Mouse (Mus musculus) MEL (cell line): ENCODE measurements around the gene Prss21. TPM values are rescaled to one million over a fixed set of nuclear protein-coding genes. Genes with fewer than 3 reads are reported as not detected.

Experiments
- DNase-seq: peaks from one replicate; pipeline ENCODE4 v3.0.0; 2011; ENCODE audit warnings: low read depth, low spot score
- H3K27ac ChIP-seq: 2 replicates; pipeline ENCODE4 v1.5.1; 2012; ENCODE audit warnings: low read depth, mild to moderate bottlenecking, control low read depth, low read length, moderate library complexity; ENCODE audit not compliant: control insufficient read depth
- H3K27me3 ChIP-seq, 2 experiments: fragments of 150-350 bp in 1 of 2; sonication (generic) in 1 of 2; 2 replicates each; pipeline ENCODE4 v1.6.1; 2012; ENCODE audit warnings: low read length in 2 of 2, mild to moderate bottlenecking in 2 of 2, improper control_type of control experiment in 1 of 2, moderate library complexity in 1 of 2; ENCODE audit not compliant: insufficient read depth in 2 of 2, control insufficient read depth in 1 of 2
- H3K36me3 ChIP-seq, 2 experiments: 2 replicates each; pipeline ENCODE4 v1.6.1; 2012 to 2014; ENCODE audit warnings: low read length in 2 of 2, improper control_type of control experiment in 1 of 2, inconsistent platforms in 1 of 2, mild to moderate bottlenecking in 1 of 2; ENCODE audit not compliant: insufficient read depth in 2 of 2, control insufficient read depth in 1 of 2
- H3K4me1 ChIP-seq, 2 experiments: fragments of 150-350 bp in 1 of 2; sonication (generic) in 1 of 2; 2 replicates each; pipeline ENCODE4 v1.6.1; 2012; ENCODE audit warnings: low read length in 2 of 2, improper control_type of control experiment in 1 of 2, mild to moderate bottlenecking in 1 of 2; ENCODE audit not compliant: insufficient read depth in 2 of 2, control insufficient read depth in 1 of 2
- H3K4me3 ChIP-seq, 2 experiments: fragments of 150-350 bp in 1 of 2; sonication (generic) in 1 of 2; 2 replicates each; pipeline ENCODE4 v1.5.1; 2012; ENCODE audit warnings: low read depth in 2 of 2, low read length in 2 of 2, mild to moderate bottlenecking in 2 of 2, moderate library complexity in 2 of 2, control low read depth in 1 of 2, improper control_type of control experiment in 1 of 2; ENCODE audit not compliant: control insufficient read depth in 1 of 2, insufficient read depth in 1 of 2
- H3K79me2 ChIP-seq: 2 replicates; pipeline ENCODE4 v1.6.1; 2012; ENCODE audit warnings: mild to moderate bottlenecking, low read length, moderate library complexity; ENCODE audit not compliant: control insufficient read depth, poor library complexity, insufficient read depth
- H3K9ac ChIP-seq: 2 replicates; pipeline ENCODE4 v1.6.1; 2012; ENCODE audit warnings: low read depth, mild to moderate bottlenecking, control low read depth, low read length, moderate library complexity; ENCODE audit not compliant: control insufficient read depth, poor library complexity, severe bottlenecking
- H3K9me3 ChIP-seq: fragments of 150-350 bp; sonication (generic); replicated peaks from 2 replicates; pipeline ENCODE4 v1.6.1; 2012; ENCODE audit warnings: mild to moderate bottlenecking, low read length, improper control_type of control experiment, moderate library complexity; ENCODE audit not compliant: insufficient read depth
- CHD1 ChIP-seq: IDR thresholded peaks from 2 replicates; pipeline ENCODE4 v1.6.1; 2012; ENCODE audit warnings: low read depth, mild to moderate bottlenecking, inconsistent platforms, low read length, improper control_type of control experiment
- CHD2 ChIP-seq: IDR thresholded peaks from 2 replicates; pipeline ENCODE4 v1.6.1; 2011; ENCODE audit warnings: low read length, improper control_type of control experiment
- E2F4 ChIP-seq: IDR thresholded peaks from 2 replicates; pipeline ENCODE4 v1.6.1; 2011; ENCODE audit warnings: low read depth, low read length, improper control_type of control experiment, borderline replicate concordance
- EP300 ChIP-seq, 2 experiments: IDR thresholded peaks; 2 replicates each; pipeline ENCODE4 v1.6.1; 2011; ENCODE audit warnings: improper control_type of control experiment in 2 of 2, low read length in 2 of 2, low read depth in 1 of 2, mild to moderate bottlenecking in 1 of 2
- ETS1 ChIP-seq: IDR thresholded peaks from 2 replicates; pipeline ENCODE4 v1.6.1; 2012; ENCODE audit warnings: low read depth, mild to moderate bottlenecking, inconsistent platforms, low read length, improper control_type of control experiment, moderate library complexity
- MAFK ChIP-seq: IDR thresholded peaks from 2 replicates; pipeline ENCODE4 v1.6.1; 2011; ENCODE audit warnings: low read depth, mild to moderate bottlenecking, low read length, improper control_type of control experiment, borderline replicate concordance
- MAX ChIP-seq: IDR thresholded peaks from 2 replicates; pipeline ENCODE4 v1.6.1; 2011; ENCODE audit warnings: low read length, improper control_type of control experiment
- MEF2A ChIP-seq: IDR thresholded peaks from 2 replicates; pipeline ENCODE4 v1.6.1; 2014; ENCODE audit warnings: low read depth, mild to moderate bottlenecking, inconsistent platforms, low read length, improper control_type of control experiment; ENCODE audit not compliant: poor library complexity, insufficient replicate concordance, severe bottlenecking; ENCODE audit errors: extremely low read depth
- NELFE ChIP-seq: IDR thresholded peaks from 2 replicates; pipeline ENCODE4 v1.6.1; 2011; ENCODE audit warnings: low read depth, low read length, improper control_type of control experiment
- NRF1 ChIP-seq: IDR thresholded peaks from 2 replicates; pipeline ENCODE4 v1.6.1; 2014; ENCODE audit warnings: low read depth, mild to moderate bottlenecking, inconsistent platforms, low read length, improper control_type of control experiment, moderate library complexity; ENCODE audit not compliant: poor library complexity, insufficient read depth, severe bottlenecking
- POLR2A ChIP-seq, 2 experiments: IDR thresholded peaks; 2 replicates each; pipeline ENCODE4 v1.6.1; 2011 to 2012; ENCODE audit warnings: low read length in 2 of 2, mild to moderate bottlenecking in 2 of 2, control low read depth in 1 of 2, improper control_type of control experiment in 1 of 2, low read depth in 1 of 2, moderate library complexity in 1 of 2; ENCODE audit not compliant: control insufficient read depth in 1 of 2, insufficient read depth in 1 of 2, poor library complexity in 1 of 2
- RAD21 ChIP-seq: IDR thresholded peaks from 2 replicates; pipeline ENCODE4 v1.6.1; 2011; ENCODE audit warnings: mild to moderate bottlenecking, low read depth, low read length, improper control_type of control experiment
- SIN3A ChIP-seq: IDR thresholded peaks from 2 replicates; pipeline ENCODE4 v1.6.1; 2012; ENCODE audit warnings: low read length, improper control_type of control experiment, inconsistent platforms
- TBP ChIP-seq: IDR thresholded peaks from 2 replicates; pipeline ENCODE4 v1.8.0; 2011; ENCODE audit warnings: low read depth, low read length, improper control_type of control experiment
- UBTF ChIP-seq: IDR thresholded peaks from 2 replicates; pipeline ENCODE4 v1.6.1; 2012; ENCODE audit warnings: low read depth, mild to moderate bottlenecking, inconsistent platforms, low read length, improper control_type of control experiment, moderate library complexity, borderline replicate concordance; ENCODE audit not compliant: insufficient read depth
- ZC3H11A ChIP-seq: IDR thresholded peaks from 2 replicates; pipeline ENCODE4 v1.6.1; 2012; ENCODE audit warnings: low read depth, mild to moderate bottlenecking, inconsistent platforms, low read length, improper control_type of control experiment
- ZKSCAN1 ChIP-seq: IDR thresholded peaks from 2 replicates; pipeline ENCODE4 v1.6.1; 2012; ENCODE audit warnings: low read depth, mild to moderate bottlenecking, inconsistent platforms, low read length, improper control_type of control experiment, moderate library complexity
- ZNF384 ChIP-seq: IDR thresholded peaks from 2 replicates; pipeline ENCODE4 v1.6.1; 2012; ENCODE audit warnings: low read depth, mild to moderate bottlenecking, inconsistent platforms, low read length, improper control_type of control experiment
- polyA plus RNA-seq, 2 experiments: library from polyadenylated mRNA; stranded (reverse) in 1 of 2; unstranded in 1 of 2; fragments of >175 nt in 1 of 2; fragments of >200 nt in 1 of 2; gene quantifications; 2 replicates each; pipeline versions ENCODE4 v1.2.1 to v1.2.4; 2012; ENCODE audit warnings: low replicate concordance in 2 of 2, low read depth in 1 of 2; ENCODE audit not compliant: insufficient read length in 2 of 2, insufficient read depth in 1 of 2, missing spikeins in 1 of 2
- total RNA-seq: library from RNA; depleted of rRNA; stranded (reverse); fragments of 300-350 nt; gene quantifications from 2 replicates; pipeline ENCODE4 v1.2.3, GENCODE M21; 2012

Gene Prss21
- total and polyA plus RNA-seq, 3 experiments: not detected

DNA sequence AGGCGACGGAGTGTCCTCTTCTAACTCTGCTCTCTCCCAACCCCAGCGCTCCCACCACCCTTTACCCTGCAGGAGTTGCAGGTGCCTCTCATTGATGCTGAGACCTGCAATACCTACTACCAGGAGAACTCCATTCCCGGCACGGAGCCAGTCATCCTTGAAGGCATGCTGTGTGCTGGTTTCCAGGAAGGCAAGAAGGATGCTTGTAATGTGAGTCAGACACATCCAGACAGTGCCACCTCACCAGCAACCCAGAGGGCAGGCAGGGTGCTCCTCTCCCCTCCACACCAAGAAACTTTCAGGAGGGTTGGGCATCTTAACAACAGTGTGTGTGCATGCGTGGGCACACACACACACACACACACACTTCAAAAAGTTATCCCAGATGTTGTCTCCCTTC, 10.7 kb upstream of the Prss21 start:
- H3K27ac ChIP-seq: no peak overlapping the region
- peaks cover 0 to 2% of the 10 kb centered on the region in 2 experiments; a peak in 1 of 4 replicates for H3K27me3 ChIP-seq
- H3K4me3 ChIP-seq: no peak overlapping the region
- H3K36me3 ChIP-seq: no peaks in the 10 kb centered on the region
- no peak overlapping the region for H3K9ac ChIP-seq
- H3K79me2 ChIP-seq: no peaks in the 10 kb centered on the region
- TF ChIP-seq ZC3H11A (no peak), NELFE (no peak), EP300 (IDR thresholded peaks at IDR 0.05; ENCODE audit: low read depth in 1 of 2, low read length in 2 of 2) (no peak), ZNF384 (no peak), CHD2 (no peak), MAX (no peak), TBP (no peak)
- TF ChIP-seq, all 39 proteins: peak for 0
- no peaks in the 10 kb centered on the region for H3K4me1 ChIP-seq
- DNase-seq: no peak
- H3K9me3 ChIP-seq: no peaks in the 10 kb centered on the region

DNA sequence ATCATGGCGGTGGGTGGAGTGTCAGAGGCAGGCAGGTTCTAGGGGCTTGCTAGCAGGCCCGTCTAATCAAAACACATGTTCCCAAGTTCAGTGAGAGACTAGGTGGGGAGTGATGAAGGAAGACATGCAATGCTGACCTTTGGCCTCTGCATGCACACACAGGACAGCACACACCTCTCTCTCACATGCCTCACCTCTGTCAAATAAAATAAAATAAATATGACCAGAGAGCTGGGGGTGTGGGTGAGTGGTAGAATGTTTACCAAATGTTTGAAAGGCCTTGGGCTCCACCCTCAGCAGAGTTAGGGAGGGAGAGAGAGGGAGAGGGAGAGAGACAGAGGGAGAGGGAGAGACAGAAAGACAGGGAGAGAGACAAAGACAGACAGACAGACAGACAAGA, 9.9 kb upstream of the Prss21 start:
- no peak overlapping the region for H3K4me3 ChIP-seq
- H3K36me3 ChIP-seq: no peaks in the 10 kb centered on the region
- H3K9ac ChIP-seq: no peak overlapping the region
- TF ChIP-seq SIN3A: no peak
- TF ChIP-seq TBP: no peak
- no peak for TF ChIP-seq ZKSCAN1
- TF ChIP-seq NELFE: no peak
- TF ChIP-seq CHD1: no peak
- no peak for TF ChIP-seq MEF2A
- no peak for TF ChIP-seq POLR2A (IDR thresholded peaks at IDR 0.05; ENCODE audit: control insufficient read depth in 1 of 2, insufficient read depth in 1 of 2, low read depth in 1 of 2, low read length in 2 of 2, poor library complexity in 1 of 2)
- no peak for TF ChIP-seq MAFK
- TF ChIP-seq E2F4: no peak
- no peak for TF ChIP-seq RAD21
- no peak for TF ChIP-seq NRF1
- no peak for TF ChIP-seq ETS1
- no peak for TF ChIP-seq UBTF
- H3K4me1 ChIP-seq: no peaks in the 10 kb centered on the region
- no peak for DNase-seq
- H3K9me3 ChIP-seq: no peaks in the 10 kb centered on the region
- no peak overlapping the region for H3K27ac ChIP-seq
- no peaks in the 10 kb centered on the region for H3K79me2 ChIP-seq
- H3K27me3 ChIP-seq: peaks cover 0 to 2% of the 10 kb centered on the region in 2 experiments; a peak in 1 of 4 replicates
